Mouse (Mus musculus) heart, postnatal 0 days (tissue): ENCODE data around the gene Peli3.

Experiments
- CTCF ChIP-seq: IDR thresholded peaks from 2 replicates; pipeline ENCODE4 v1.5.1; 2016; ENCODE audit warnings: antibody characterized with exemption, control low read depth, low read depth
- EP300 ChIP-seq: IDR thresholded peaks from 2 replicates; pipeline ENCODE4 v1.6.1; 2016; ENCODE audit warnings: antibody characterized with exemption, low read depth

- TF ChIP-seq CTCF (no peak), EP300 (no peak)
Observed at GRCm38 (mm10) chr19:4919652-4920051, 23.3 kb downstream of the Peli3 start.
